Mouse (Mus musculus) CD8-positive naive resting alpha-beta T cell, adult 2 months (primary cell): ENCODE results near the gene Grin1.
A peak's percentile ranks its signal among the peaks of the same experiment; 100 is the strongest.
"Not testable (repeated sequence)": the region's sequence is repeated elsewhere in the genome, so short reads cannot be mapped to it uniquely, and the experiment has no call there.

ENCODE experiments used
- DNase-seq, 2 experiments: peaks; one replicate each; pipeline ENCODE4 v3.0.0; 2022; ENCODE audit warnings: low read depth in 2 of 2, low spot score in 2 of 2

Grin1 gene

DNA sequence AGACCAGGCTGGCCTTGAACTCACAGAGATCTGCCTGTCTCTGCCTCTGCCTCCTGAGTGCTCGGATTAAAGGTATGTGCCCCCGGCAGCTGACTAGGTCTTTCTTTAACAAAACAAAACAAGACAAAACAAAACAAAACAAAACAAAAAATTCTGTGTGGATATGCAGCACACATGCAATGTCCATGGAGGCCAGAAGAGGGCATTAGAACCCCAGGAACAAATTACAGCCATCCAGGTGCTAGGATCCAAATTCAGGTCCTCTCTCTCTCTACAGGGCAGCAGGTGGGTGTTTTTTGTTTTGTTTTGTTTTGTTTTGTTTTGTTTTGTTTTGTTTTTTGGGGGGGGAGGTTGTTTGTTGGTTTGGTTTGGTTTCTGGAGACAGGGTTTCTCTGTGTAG is 60.1 kb downstream of the Grin1 start:
- peak in 1 of 2 experiments; percentile 31 for DNase-seq

DNA sequence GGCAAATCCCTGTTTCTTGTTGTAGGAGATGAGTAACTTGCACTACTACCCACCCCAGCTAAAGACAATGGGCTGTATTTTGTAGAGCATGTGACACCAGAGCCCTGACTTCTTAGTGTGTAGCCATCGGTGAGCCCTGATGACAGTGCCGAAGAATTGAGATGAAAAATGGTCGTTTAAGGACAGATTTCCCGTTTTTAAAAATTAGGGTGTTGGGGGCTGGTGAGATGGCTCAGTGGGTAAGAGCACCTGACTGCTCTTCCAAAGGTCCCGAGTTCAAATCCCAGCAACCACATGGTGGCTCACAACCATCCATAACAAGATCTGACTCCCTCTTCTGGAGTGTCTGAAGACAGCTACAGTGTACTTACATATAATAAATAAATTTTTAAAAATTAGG is 61.7 kb downstream of the Grin1 start:
- not testable (repeated sequence) for DNase-seq

DNA sequence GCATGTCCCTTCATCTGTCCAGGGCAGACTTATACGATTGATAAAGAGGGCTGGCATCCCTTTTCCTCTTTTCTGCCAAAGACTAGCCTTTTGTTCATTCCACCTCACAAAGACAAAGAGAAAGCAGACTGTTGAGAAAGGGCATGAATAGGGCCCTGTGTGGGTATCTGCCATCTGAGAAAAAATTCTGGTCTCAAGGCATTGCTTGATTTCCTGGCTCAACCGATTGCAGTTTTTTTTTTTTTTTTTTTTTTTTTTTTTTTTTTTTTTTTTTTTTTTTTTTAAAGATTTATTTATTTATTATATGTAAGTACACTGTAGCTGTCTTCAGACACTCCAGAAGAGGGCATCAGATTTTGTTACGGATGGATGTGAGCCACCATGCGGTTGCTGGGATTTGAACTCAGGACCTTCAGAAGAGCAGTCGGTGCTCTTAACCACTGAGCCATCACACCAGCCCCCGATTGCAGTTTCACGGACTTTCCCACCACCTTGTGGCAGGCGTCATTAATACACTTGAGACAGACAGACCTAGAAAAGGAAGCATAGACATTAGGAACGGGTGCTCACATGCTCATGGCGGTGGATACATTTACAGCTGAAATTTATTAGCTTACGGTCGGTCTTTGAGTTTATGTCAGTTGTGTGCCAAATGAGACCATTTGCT is 62.4 kb downstream of the Grin1 start:
- DNase-seq: peak; percentile 60 to 76

DNA sequence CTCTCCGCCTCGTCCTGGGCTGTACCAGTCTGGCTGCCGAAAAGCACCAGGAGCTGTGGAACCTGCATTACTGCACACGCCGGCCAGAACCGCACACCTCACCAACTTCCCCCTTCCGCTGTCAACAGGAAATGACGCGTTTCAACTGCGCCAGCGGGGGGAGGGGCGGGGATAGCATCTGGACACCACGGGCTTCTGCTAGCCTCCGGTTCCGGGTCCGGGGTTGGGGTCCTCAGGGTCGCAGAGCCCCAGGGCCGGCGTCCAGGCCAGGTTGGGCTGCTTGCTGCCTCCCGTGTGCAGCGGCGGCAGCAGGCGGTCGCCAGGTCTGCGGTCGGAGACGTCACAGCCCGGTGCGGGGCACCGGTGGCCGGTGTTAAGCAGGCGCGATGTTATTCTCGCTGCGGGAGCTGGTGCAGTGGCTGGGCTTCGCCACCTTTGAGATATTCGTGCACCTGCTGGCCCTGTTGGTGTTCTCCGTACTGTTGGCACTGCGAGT is 63.7 kb downstream of the Grin1 start, which contains the start of gene Tmem203:
TSS of gene Tmem203 (plus strand) at position 156 of the 496 bp plus-strand sequence.
- DNase-seq: peak; percentile 80 to 90

DNA sequence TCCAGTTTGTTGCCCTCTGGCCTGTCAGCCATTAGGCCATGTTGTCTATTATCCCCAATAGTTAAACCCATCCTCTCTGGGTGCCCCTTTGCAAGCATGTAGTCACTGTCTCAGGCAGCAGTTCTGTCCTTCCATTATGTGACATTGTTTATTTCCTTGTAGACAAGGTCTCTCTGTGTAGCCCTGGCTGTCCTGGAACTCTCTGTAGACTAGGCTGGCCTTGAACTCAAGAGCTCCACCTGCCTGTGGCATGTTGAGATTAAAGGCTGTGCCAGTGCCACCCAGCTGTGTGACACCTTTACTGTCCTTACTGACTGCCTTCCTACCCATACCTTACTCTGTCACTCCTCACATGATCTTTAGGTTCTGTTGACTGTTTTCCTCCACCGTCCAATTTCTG is 66.7 kb downstream of the Grin1 start:
- no peak for DNase-seq

DNA sequence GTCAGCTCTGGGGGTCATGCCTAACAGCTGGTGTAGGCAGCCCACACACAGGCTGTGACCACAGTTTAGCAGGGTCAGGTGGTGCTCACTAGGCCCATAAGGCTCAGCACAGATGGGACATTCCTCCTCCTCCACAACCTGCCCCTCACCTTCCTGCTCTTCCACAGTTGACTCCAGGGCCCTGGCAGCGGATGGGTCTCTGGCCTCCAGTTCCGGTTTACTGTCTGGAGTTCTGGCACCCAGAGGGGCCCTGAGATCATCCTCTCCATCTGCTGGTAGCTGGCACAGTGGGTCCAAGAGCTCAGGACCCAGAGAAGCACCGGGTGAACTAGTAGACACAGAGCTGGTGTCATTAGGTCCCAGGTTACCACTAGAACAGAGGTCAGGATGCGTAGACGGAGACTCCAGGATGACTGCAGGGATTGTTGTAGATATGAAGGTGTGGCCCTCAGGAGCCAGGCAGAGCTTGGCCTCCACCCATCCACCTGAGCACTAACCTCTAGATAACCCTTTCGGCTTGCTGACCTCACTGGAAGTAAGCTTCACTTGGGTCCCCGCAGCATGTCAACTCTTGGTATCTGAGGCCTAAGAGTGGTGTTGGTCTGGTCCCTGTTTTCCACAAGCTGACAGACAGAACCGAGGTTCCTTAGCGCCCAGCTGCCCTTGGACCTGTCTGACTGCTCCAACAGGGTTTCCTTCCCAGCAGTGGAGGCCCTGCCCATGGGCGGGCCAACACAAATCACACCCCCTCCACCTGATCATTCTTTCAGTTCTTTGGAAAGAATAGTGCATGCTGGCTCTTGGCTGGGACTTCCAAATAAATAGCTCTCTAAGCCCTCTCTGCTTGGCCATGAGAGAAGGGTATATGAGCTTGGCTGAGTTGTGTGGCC is 72.6 kb downstream of the Grin1 start, which contains the start of gene AL732309.1:
TSS of gene AL732309.1 (minus strand) at position 681 of the 890 bp plus-strand sequence.
- no peak for DNase-seq

DNA sequence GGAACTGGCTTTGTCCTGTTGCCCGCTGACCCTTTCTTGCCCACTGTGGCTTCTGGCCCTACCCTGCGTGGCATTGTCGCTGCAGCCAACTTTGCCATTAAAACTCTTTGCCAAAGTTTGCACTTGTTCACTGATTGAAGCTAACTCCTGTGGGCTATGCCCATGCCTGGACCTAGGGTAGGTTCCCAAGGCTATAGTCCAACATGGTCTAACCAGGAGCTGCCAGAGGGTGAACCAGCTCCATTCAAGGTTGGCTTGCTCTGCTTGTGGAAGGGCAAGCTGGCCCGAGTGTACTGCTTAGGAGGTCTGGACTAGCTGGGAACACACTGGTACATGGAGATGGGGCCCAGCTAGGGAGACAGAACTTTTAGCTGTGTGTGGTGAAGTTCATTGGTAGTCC is 74.8 kb downstream of the Grin1 start:
- no peak for DNase-seq

DNA sequence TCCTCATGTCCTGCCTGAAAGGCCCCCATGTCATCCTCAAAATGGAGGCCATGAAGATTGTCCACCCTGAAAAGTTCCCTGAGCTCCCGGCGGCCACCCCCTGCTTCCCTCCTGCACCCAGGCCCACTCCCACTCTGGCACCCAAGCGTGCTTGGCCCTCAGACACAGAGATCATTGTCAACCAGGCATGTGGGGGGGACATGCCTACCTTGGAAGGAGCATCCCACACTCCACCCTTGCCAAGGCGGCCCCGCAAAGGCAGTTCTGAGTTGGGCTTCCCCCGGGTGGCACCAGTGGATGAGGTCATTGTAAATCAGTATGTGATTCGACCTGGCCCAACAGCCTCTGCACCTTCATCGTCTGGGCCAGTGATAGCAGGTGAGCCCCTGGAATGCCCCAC is 75.6 kb downstream of the Grin1 start:
- no peak for DNase-seq

DNA sequence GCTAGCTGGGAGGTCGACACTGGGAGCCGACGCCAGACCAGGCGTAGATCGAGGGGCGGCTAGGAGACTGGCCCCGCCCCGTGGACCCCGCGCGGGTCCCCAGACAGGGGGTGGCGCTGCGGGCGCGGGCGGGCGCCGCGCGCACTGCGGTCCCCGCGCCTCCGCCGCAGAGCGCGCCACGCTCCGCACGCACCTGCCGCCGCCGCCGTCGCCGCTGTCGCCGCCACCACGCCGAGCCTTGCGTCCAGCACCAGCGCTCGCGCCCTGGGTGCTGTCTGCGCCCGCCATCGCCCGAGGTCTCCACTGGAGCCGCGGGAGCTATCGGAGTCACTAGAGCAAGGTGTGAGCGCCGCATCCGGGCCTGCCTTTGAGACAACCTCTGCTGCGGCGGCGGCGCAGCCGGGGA is 76.9 kb downstream of the Grin1 start, which contains the start of the genes Rnf208 and Cysrt1:
TSS of gene Rnf208 (plus strand) at position 155 of the 406 bp plus-strand sequence.
TSS of gene Cysrt1 (minus strand) at position 352 of the 406 bp plus-strand sequence.
- DNase-seq: no peak

DNA sequence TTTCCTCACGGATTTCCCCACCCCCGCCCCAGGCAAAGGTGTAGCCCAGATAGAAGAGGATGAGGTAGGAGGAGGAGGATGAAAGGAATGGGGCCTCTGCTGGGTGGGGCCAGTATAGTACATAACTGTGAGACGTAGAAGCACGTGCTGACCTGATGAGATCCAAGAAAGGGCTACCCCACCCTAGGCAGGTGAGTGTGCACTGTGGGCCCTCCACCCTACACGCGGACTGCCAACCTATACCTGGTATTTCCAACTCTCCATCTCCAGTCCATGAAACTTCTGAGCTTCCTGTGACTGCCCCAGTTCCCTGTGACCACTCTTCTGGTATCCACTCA is 77.6 kb downstream of the Grin1 start:
- no peak for DNase-seq
